Mouse (Mus musculus) bone marrow, adult 2 months (tissue): ENCODE data around the gene Alpl. TPM values are rescaled to one million over a fixed set of nuclear protein-coding genes. Genes with fewer than 3 reads are reported as not detected.

Experiments used
- H3K27ac ChIP-seq: fragments of 200-500 bp; 2 replicates; pipeline ENCODE4 v1.5.1; 2012; ENCODE audit warnings: low read depth, mild to moderate bottlenecking, control low read depth, inconsistent platforms, low read length; ENCODE audit not compliant: control insufficient read depth, poor library complexity, insufficient read depth
- H3K4me1 ChIP-seq: fragments of 200-500 bp; 2 replicates; pipeline ENCODE4 v1.6.1; 2011; ENCODE audit warnings: low read length; ENCODE audit not compliant: control insufficient read depth, insufficient read depth
- H3K4me3 ChIP-seq: fragments of 200-500 bp; replicated peaks from 2 replicates; pipeline ENCODE3; 2011; ENCODE audit warnings: mild to moderate bottlenecking, low read depth, low read length, control low read depth; ENCODE audit not compliant: control insufficient read depth
- CTCF ChIP-seq: fragments of 200-500 bp; IDR thresholded peaks from 2 replicates; pipeline ENCODE4 v1.5.1; 2011; ENCODE audit warnings: low read length, control low read depth; ENCODE audit not compliant: control insufficient read depth, insufficient read depth
- POLR2A ChIP-seq: fragments of 200-500 bp; IDR thresholded peaks from 2 replicates; pipeline ENCODE4 v1.6.1; 2011; ENCODE audit warnings: low read depth, mild to moderate bottlenecking, control low read depth, low read length, borderline replicate concordance; ENCODE audit not compliant: control insufficient read depth
- WGBS: fragments of 180-500 bp; shearing (Covaris S2); methylation state at CpG from one replicate; pipeline ENCODE4 v1.1.7; 2018; 5-methylcytosine and 5-hydroxymethylcytosine counted together
- polyA plus RNA-seq: library from polyadenylated mRNA; stranded (reverse); fragments of >200 nt; gene quantifications from 2 replicates; pipeline ENCODE4 v1.2.4, GENCODE M21; 2011; ENCODE audit warnings: low replicate concordance; ENCODE audit not compliant: missing spikeins, insufficient read depth, insufficient read length

Alpl gene
- polyA plus RNA-seq, 1 experiment, result 7.1 TPM

DNA sequence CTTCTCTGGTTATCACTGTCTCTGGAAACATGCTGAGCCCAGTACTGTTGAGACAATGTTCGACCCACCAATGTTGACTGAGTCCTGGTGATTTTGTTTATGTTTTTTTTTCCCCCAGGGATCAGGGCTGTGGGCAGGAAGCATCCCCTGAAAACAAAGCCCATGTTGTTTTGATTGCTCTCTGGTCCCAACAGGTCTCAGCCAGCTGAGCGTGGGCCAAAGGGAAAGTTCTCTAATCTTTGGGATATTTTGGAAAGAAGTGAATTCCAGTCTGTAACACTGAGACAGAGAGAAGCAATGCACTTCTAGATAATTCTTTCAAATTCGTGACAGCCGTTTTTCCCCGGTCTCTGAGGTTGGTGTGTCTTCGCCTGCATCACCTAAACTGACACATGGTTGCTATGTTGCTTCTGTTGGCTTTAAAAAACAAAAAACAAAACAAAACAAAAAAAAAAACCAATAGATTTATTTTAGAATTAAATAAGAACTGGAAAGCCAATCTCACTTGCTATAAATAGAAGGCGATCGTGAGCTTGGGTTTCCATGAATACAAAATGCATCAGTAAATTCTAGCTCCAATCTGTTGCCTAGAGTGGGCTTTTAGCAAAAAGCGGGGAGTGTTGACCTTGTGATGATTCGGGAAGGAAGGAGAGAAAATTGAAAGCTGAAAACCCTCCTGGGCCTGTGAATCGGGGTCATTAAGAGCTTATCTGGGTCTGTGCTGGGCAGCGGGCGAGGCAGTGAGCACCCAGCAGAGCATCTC lies 16.9 kb upstream of the Alpl start:
- H3K4me1 ChIP-seq, result no peaks in the 10 kb centered on the region
- 76% methylated on average over 13 of the region's 13 CpGs for WGBS
- no peak overlapping the region for H3K4me3 ChIP-seq
- H3K27ac ChIP-seq, result no peak overlapping the region
- TF ChIP-seq CTCF (no peak), POLR2A (no peak)

DNA sequence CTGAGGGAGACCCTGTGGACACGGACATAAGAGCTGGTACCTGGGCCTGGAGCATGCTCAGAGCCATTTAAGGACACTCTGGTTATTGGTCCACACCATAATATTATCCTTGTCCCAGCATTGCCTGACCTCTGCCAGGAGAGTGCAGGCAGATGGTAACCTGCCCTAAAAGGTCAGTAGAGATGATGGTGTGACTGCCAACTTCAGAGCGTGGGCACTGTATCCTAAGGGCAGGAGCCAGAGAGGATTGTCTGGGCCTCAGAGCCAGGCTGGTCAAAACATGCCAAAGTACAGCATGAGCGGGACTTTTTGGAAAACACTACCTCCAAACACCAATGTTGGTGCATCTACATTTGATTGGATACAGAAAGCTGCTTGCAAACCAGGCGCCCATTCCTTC lies 13.8 kb upstream of the Alpl start:
- H3K4me3 ChIP-seq, result no peak overlapping the region
- H3K4me1 ChIP-seq, result no peaks in the 10 kb centered on the region
- no peak overlapping the region for H3K27ac ChIP-seq
- whole genome bisulfite sequencing, result 68% methylated on average over 4 of the region's 4 CpGs
- TF ChIP-seq CTCF (no peak), POLR2A (no peak)

- 3% methylated on average over 7 of the region's 7 CpGs for WGBS
- no peak overlapping the region for H3K27ac ChIP-seq
- no peaks in the 10 kb centered on the region for H3K4me1 ChIP-seq
- TF ChIP-seq CTCF (no peak), POLR2A (no peak)
- H3K4me3 ChIP-seq, result no peak overlapping the region
Measured at GRCm38 (mm10) chr4:137807301-137807851, 11.2 kb upstream of the Alpl start.

- TF ChIP-seq POLR2A, result no peak
- no peak for TF ChIP-seq CTCF
- Histone ChIP-seq H3K4me3 (no peak overlapping the region), H3K27ac (no peak overlapping the region), H3K4me1 (no peaks in the 10 kb centered on the region)
- 76% methylated on average over 12 of the region's 12 CpGs for WGBS
Measured at GRCm38 (mm10) chr4:137801196-137801595, 5.0 kb upstream of the Alpl start.

DNA sequence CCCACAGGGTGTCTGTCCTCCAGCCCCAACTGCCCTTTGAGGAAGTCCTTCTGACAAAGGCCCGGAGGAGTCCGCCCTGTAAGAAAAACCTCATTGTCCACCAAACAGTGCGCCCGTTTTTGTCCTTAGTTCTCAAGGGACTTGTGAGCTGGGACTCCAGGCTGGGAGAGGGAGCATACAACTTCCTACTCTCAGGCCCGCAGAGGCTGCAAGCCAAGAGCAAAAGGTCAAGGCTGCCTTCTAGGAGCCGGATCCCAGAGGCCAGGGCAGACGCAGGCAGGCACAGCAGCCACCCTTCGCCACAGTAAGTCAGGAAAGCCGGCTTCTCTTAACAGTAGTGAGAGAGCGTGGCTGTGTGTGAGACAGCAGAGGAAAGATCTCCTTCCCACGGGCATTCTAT lies 4.1 kb upstream of the Alpl start:
- Histone ChIP-seq H3K4me3 (no peak overlapping the region), H3K4me1 (no peaks in the 10 kb centered on the region), H3K27ac (no peak overlapping the region)
- WGBS, result 61% methylated on average over 11 of the region's 11 CpGs
- TF ChIP-seq POLR2A (no peak), CTCF (no peak)

- WGBS, result 29% methylated on average over 4 of the region's 4 CpGs
- H3K4me1 ChIP-seq, result no peaks in the 10 kb centered on the region
- H3K27ac ChIP-seq, result no peak overlapping the region
- H3K4me3 ChIP-seq, result no peak overlapping the region
- TF ChIP-seq CTCF (no peak), POLR2A (no peak)
Measured at GRCm38 (mm10) chr4:137797038-137797437, 854 bp upstream of the Alpl start.

DNA sequence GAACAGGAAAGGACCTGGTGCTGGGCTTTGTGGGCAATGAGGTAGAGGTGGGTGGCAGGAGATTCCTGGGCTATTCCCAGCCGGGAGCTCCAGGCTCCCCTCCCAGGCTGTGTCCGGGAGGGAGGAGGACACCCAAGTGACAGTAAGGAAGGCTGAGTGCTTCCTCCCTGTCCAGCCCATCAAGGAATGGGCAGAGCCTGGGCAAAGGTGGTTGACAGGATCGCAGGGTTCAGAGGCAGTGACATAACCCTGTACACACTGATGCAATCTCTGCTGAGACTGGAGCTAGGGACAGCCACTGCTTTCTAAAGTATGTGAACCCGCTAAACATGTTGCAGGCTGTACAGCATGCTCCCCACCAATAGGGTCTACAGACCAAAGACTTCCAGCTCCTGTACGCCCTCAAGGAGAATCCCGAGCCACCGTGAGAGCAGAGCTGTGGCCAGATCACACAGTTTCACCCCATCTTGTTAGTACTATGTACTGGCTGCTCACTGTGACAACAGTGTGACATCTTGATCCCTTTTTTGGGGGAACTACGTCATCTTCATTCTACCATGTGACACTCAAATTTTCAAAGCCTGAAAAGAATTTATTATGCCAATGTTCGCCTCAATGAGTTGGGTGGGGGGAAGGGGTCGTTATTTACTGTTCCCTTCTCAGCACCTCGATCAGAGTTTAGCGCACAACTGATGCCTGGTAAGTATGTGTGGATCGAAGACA lies 1.8 kb downstream of the Alpl start:
- Histone ChIP-seq H3K4me3 (no peak overlapping the region), H3K27ac (no peak overlapping the region), H3K4me1 (no peaks in the 10 kb centered on the region)
- WGBS, result 75% methylated on average over 13 of the region's 13 CpGs
- TF ChIP-seq POLR2A, result no peak
- TF ChIP-seq CTCF, result no peak

- Histone ChIP-seq H3K27ac (no peak overlapping the region), H3K4me3 (no peak overlapping the region), H3K4me1 (no peaks in the 10 kb centered on the region)
- TF ChIP-seq POLR2A (no peak), CTCF (no peak)
- WGBS, result 76% methylated on average over 7 of the region's 7 CpGs
Measured at GRCm38 (mm10) chr4:137793611-137794010, 2.6 kb downstream of the Alpl start.

- Histone ChIP-seq H3K27ac (no peak overlapping the region), H3K4me3 (no peak overlapping the region), H3K4me1 (no peaks in the 10 kb centered on the region)
- TF ChIP-seq CTCF, result no peak
- no peak for TF ChIP-seq POLR2A
- 47% methylated on average over 7 of the region's 7 CpGs for WGBS
Measured at GRCm38 (mm10) chr4:137791440-137791839, 4.7 kb downstream of the Alpl start.
